Mouse (Mus musculus): ENCODE results near the gene Lhpp.

DNA sequence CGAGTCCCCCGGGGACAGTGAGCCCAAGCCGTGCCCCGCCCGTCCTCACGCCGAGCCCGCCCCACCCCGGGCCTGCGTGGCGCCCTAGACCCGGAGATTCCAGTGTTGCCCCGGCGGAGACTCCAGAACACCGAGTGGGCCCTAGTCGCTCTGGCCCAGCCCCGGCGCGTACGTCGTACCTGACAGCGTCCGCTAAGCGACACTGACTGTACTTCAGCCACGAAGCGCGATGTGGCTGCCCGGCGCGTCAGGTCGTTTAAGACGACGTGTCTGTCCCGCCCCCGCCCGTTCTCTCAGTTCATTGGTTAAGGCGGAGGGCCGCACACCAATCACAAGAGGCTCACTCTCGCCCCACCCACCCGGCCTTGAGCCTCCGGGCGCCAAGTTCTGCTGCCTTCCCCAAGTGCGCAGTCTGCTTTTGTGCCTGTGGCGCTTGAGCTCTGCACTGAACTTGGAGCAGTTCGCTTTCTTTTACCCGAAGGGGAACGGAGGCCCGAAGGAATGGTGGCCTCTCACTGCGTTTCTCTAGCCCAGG is 34.3 kb upstream of the Lhpp start, which contains the start of gene Oat:
- TF ChIP-seq CTCF (IDR thresholded peaks at IDR 0.05; ENCODE audit: low read depth, low read length), result no peak
- no peak for TF ChIP-seq POLR2AphosphoS5 (IDR thresholded peaks at IDR 0.05; ENCODE audit: insufficient replicate concordance, low read depth, low read length)
- TF ChIP-seq GATA1 (IDR thresholded peaks at IDR 0.05; ENCODE audit: borderline replicate concordance, low read length), result no peak
- TF ChIP-seq TAL1 (conservative IDR thresholded peaks at IDR 0.05; ENCODE audit: low read depth, low read length), result no peak
- no peak for TF ChIP-seq GATA2 (IDR thresholded peaks at IDR 0.05; ENCODE audit: borderline replicate concordance, low read depth, low read length)

All from G1E (cell line).